Mouse (Mus musculus): ENCODE measurements at regions not wholly inside any gene's neighbourhood (a gene's known extent, or its start where the extent isn't known, plus 50 kb on each side); places are given as distances from the start of the nearest gene placed in this dataset.

DNA sequence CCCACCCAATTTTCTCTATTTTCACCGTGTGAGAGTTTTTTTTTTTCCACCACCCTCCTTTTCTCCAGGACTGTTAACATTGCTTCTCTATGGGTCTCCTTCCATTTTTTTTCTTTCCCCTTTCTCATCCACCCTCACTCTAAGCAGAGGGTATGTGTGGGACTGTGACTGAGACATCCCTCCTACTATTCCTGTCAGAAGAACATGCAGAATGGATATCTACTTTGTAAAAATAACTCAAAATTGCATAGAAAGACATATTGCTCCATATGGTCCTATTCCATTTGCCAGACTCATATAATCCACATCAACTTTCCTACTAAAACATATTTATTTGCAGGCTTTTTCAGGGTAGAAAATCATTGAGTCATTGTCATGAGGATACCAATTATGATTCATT lies 135.3 kb upstream of the Pabpc4l start:
- 88% methylated on average over 1 of the region's 1 CpGs for WGBS
- no peaks in the 10 kb centered on the region for H3K27me3 ChIP-seq
- ATAC-seq: no peak

DNA sequence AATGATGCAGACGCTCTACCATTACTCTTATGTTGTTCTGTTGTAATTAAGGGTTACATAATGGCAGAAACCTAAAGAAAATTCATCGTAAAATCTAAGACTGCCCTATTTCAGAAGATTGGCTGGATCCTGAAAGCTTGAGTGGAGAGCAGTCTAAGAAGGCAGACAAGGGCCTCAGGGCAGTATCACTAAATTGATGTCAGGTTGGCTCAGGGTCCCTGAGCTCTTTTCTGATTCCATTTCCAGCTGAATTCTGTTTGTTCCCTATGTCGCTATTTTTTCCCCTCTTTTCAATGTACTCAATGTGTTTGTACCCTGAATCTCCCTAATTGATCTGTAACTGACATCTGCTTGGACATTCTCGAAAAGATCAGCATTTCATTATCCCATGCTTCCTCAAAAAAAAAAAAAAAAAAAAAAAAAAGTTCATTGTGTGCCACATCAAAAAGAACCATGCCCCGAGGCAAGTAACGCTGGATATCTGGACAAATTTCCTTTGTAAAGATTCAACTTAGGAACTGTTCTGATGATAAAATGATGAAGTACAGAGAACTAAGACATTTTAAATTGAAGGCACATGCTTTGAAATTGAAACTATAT lies 118.7 kb upstream of the Pabpc4l start:
- Histone ChIP-seq H3K27ac (no peak overlapping the region), H3K27me3 (no peaks in the 10 kb centered on the region), H3K4me3 (replicated peaks) (no peak overlapping the region), H3K4me2 (replicated peaks) (no peak overlapping the region), H3K9ac (replicated peaks) (no peak overlapping the region), H3K36me3 (no peaks in the 10 kb centered on the region), H3K4me1 (replicated peaks) (no peaks in the 10 kb centered on the region), H3K9me3 (no peaks in the 10 kb centered on the region)
- ATAC-seq: peak; percentile 76
- 28% methylated on average over 6 of the region's 6 CpGs for WGBS

More for the DNA sequence above, 135.3 kb upstream of the Pabpc4l start:
- no peaks in the 10 kb centered on the region for H3K4me1 ChIP-seq (replicated peaks)
- no peak overlapping the region for H3K4me2 ChIP-seq (replicated peaks)
- H3K27ac ChIP-seq: no peak overlapping the region
- no peaks in the 10 kb centered on the region for H3K9me3 ChIP-seq
- H3K4me3 ChIP-seq (replicated peaks): no peak overlapping the region
- no peaks in the 10 kb centered on the region for H3K36me3 ChIP-seq
- no peak overlapping the region for H3K9ac ChIP-seq (replicated peaks)

DNA sequence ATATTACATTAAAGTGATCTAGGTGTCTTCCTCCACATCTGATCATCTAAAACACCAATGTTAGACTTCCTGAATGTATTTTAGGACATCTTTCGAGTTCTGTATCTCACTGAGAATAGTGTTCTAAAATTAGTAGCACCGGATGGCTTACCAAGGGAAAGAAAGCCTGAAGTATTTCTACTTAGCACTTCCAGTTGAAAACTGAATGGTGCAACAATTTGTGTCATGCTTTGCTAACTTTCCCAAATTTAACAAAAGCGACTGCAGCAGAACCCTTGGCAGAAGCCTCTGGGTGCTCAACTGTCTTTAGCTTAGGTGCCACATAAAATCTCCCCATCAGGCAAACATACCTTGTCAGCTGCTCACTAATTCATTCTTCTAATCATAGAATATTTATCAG lies 105.6 kb upstream of the Pabpc4l start:
- 94% methylated on average over 3 of the region's 3 CpGs for WGBS
- H3K27ac ChIP-seq: no peak overlapping the region

DNA sequence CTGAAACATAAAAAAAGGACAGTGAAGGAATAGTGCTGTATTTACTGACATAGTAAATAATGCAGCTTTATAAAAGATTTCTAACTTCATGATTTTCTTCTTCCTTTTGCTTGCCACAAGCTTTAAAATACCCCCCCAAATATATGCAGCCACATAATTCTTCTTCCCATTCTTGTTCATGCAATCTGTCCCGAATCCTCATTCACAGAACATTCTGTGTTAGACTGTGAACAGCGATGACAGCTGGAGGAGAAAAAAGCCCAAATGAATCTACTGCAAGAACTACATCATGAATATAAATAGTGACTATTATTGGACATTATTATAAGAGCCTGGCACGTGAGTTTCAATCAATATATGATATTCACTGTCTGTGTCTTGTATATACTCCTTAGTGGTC lies 90.6 kb upstream of the Pabpc4l start:
- Histone ChIP-seq H3K4me1 (replicated peaks) (no peaks in the 10 kb centered on the region), H3K4me3 (replicated peaks) (no peak overlapping the region), H3K27ac (no peak overlapping the region), H3K27me3 (no peaks in the 10 kb centered on the region), H3K36me3 (no peaks in the 10 kb centered on the region), H3K9me3 (no peaks in the 10 kb centered on the region), H3K9ac (replicated peaks) (no peak overlapping the region), H3K4me2 (replicated peaks) (no peak overlapping the region)
- 87% methylated on average over 3 of the region's 3 CpGs for WGBS
- ATAC-seq: no peak

More for the DNA sequence above, 105.6 kb upstream of the Pabpc4l start:
- no peak for ATAC-seq
- no peak overlapping the region for H3K4me3 ChIP-seq (replicated peaks)
- H3K36me3 ChIP-seq: no peaks in the 10 kb centered on the region
- H3K9me3 ChIP-seq: no peaks in the 10 kb centered on the region
- no peak overlapping the region for H3K4me2 ChIP-seq (replicated peaks)
- H3K9ac ChIP-seq (replicated peaks): no peak overlapping the region
- H3K4me1 ChIP-seq (replicated peaks): no peaks in the 10 kb centered on the region
- H3K27me3 ChIP-seq: no peaks in the 10 kb centered on the region

DNA sequence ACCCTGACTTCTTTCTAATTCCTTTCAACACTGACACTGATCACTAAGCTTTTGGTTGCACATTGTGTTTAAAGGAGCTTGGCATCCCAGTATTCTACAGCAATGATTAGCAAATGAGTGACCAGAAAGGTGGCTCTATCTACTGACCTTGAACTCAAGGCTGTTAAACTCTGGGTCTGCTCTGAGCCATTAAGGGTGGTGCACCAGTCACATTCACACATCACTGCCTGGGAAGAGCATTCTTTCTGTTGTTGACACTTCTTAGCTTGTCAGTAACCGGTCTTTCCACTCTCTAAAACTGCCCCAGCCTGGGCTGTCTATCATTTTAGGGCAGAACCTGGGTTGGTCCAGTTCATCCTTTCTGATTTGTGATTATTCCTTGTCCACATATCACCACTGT lies 63.1 kb upstream of the Pabpc4l start:
- Histone ChIP-seq H3K4me3 (replicated peaks) (no peak overlapping the region), H3K27me3 (no peaks in the 10 kb centered on the region), H3K27ac (no peak overlapping the region), H3K9me3 (no peaks in the 10 kb centered on the region), H3K4me2 (replicated peaks) (no peak overlapping the region), H3K4me1 (replicated peaks) (no peaks in the 10 kb centered on the region), H3K9ac (replicated peaks) (no peak overlapping the region), H3K36me3 (no peaks in the 10 kb centered on the region)
- ATAC-seq: no peak
- 90% methylated on average over 1 of the region's 1 CpGs for WGBS

DNA sequence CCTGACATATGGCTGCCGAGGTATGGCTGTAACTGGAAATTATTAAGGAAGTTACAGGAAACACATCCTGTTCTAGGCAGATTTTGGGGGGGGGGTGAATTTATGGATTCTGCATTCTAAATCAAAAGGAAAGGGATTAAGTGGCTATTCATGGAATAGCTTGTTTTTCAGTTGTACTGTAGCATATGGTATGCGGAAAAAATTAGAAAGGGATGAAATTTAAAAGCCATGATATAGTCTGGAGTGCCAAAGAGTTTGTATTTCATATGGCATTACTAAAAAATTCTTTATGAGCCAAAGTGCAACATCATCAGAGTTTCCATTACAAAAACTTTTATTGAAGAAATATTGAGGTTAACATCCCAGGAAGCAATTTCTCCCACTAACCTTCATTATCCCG lies 55.7 kb upstream of the Pabpc4l start:
- Histone ChIP-seq H3K36me3 (no peaks in the 10 kb centered on the region), H3K9me3 (no peaks in the 10 kb centered on the region), H3K9ac (replicated peaks) (no peak overlapping the region), H3K27me3 (no peaks in the 10 kb centered on the region), H3K4me2 (replicated peaks) (no peak overlapping the region), H3K4me3 (replicated peaks) (no peak overlapping the region), H3K4me1 (replicated peaks) (no peaks in the 10 kb centered on the region), H3K27ac (no peak overlapping the region)
- ATAC-seq: no peak
- 91% methylated on average over 3 of the region's 3 CpGs for whole genome bisulfite sequencing

Data from midbrain, embryonic 13.5 days (tissue).